Mouse (Mus musculus): ENCODE measurements at regions not wholly inside any gene's neighbourhood (a gene's known extent, or its start where the extent isn't known, plus 50 kb on each side); places are given as distances from the start of the nearest gene placed in this dataset.
"Not testable (repeated sequence)": the region's sequence is repeated elsewhere in the genome, so short reads cannot be mapped to it uniquely, and the experiment has no call there.

DNA sequence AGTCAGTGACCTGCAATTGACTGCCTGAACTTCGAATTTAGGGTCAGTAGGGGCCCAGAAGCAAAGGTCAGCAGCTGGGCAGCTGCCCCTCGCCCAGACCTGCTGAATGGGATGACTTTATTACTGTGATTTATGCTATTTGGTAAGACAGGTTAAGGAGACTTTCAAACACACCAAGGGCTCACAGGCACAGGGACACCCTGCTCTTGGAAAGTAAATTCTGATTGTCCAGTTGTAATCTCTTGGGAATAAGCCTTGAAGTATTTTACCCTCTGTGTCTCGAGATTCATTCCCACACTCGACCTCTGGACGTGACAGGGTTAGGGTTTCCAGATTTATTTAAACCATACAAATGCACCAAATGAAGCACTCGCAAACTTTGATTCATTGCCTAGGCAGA, 672.4 kb upstream of the Nr2f1 start:
- Histone ChIP-seq H3K27me3 (replicated peaks; ENCODE audit: control insufficient read depth, insufficient read depth, low read length) (no peaks in the 10 kb centered on the region), H3K4me3 (ENCODE audit: low read depth, low read length) (no peak overlapping the region), H3K27ac (ENCODE audit: low read depth) (no peak overlapping the region), H3K4me1 (replicated peaks; ENCODE audit: control insufficient read depth, insufficient read depth, low read length) (peaks cover 8% of the 10 kb centered on the region; the same call in 1 of the 2 replicates), H3K9ac (ENCODE audit: low read length) (no peak overlapping the region), H3K36me3 (ENCODE audit: control insufficient read depth, insufficient read depth, low read length) (no peaks in the 10 kb centered on the region), H3K9me3 (ENCODE audit: control insufficient read depth, low read length) (no peaks in the 10 kb centered on the region), H3K4me2 (ENCODE audit: low read length) (no peak overlapping the region)
- WGBS, result 22% methylated on average over 6 of the region's 6 CpGs
- no peak for DNase-seq (ENCODE audit: low spot score)
- no peak for ATAC-seq (replicated peaks; ENCODE audit: low FRiP score, low TSS enrichment, low read depth)

- DNase-seq (ENCODE audit: low spot score) (no peak), ATAC-seq (replicated peaks; ENCODE audit: low FRiP score, low TSS enrichment, low read depth) (no peak)
- H3K9me3 ChIP-seq (ENCODE audit: control insufficient read depth, low read length), result no peaks in the 10 kb centered on the region
- no peak overlapping the region for H3K4me2 ChIP-seq (ENCODE audit: low read length)
- H3K27me3 ChIP-seq (replicated peaks; ENCODE audit: control insufficient read depth, insufficient read depth, low read length), result no peaks in the 10 kb centered on the region
- H3K4me1 ChIP-seq (replicated peaks; ENCODE audit: control insufficient read depth, insufficient read depth, low read length), result peaks cover 8% of the 10 kb centered on the region; the same call in 1 of the 2 replicates
- H3K9ac ChIP-seq (ENCODE audit: low read length), result no peak overlapping the region
- H3K36me3 ChIP-seq (ENCODE audit: control insufficient read depth, insufficient read depth, low read length), result no peaks in the 10 kb centered on the region
- H3K27ac ChIP-seq (ENCODE audit: low read depth), result no peak overlapping the region
- no peak overlapping the region for H3K4me3 ChIP-seq (ENCODE audit: low read depth, low read length)
- 17% methylated on average over 2 of the region's 2 CpGs for WGBS
Observed at GRCm38 (mm10) chr13:78871254-78871653, 671.7 kb upstream of the Nr2f1 start.

- not testable (repeated sequence) for H3K9me3 ChIP-seq (ENCODE audit: control insufficient read depth, low read length); H3K4me2 ChIP-seq (ENCODE audit: low read length); H3K4me1 ChIP-seq (replicated peaks; ENCODE audit: control insufficient read depth, insufficient read depth, low read length); H3K9ac ChIP-seq (ENCODE audit: low read length); ATAC-seq (replicated peaks; ENCODE audit: low FRiP score, low TSS enrichment, low read depth); H3K27me3 ChIP-seq (replicated peaks; ENCODE audit: control insufficient read depth, insufficient read depth, low read length); H3K4me3 ChIP-seq (ENCODE audit: low read depth, low read length); H3K36me3 ChIP-seq (ENCODE audit: control insufficient read depth, insufficient read depth, low read length); DNase-seq (ENCODE audit: low spot score); H3K27ac ChIP-seq (ENCODE audit: low read depth)
- WGBS, result 90% methylated on average over 4 of the region's 4 CpGs
Observed at GRCm38 (mm10) chr13:78824357-78824756, 624.8 kb upstream of the Nr2f1 start.

DNA sequence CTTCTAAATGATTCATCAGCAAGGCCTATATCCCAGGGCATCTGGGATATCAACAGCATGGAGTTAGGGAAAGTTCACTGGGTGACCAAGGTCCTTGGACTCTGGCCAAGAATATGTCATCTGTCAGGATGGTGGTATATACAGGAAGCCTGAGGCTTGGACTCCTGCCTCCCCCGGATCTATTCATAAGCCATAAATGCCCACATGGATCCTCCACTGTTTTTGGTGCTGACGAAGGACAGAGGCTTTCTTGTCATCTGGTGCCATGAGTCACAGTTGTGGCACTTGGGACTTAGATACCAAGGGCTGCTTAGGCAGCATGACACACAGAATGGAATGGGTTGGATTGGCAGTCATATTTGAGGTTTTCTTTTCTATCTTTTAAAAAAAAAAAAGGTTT, 610.1 kb upstream of the Nr2f1 start:
- WGBS, result 42% methylated on average over 2 of the region's 2 CpGs
- H3K9ac ChIP-seq (ENCODE audit: low read length), result no peak overlapping the region
- no peak overlapping the region for H3K27ac ChIP-seq (ENCODE audit: low read depth)
- ATAC-seq (replicated peaks; ENCODE audit: low FRiP score, low TSS enrichment, low read depth) (0 out of 2 replicates have a peak, but pooled peaks have one; percentile 53), DNase-seq (ENCODE audit: low spot score) (no peak)
- no peaks in the 10 kb centered on the region for H3K9me3 ChIP-seq (ENCODE audit: control insufficient read depth, low read length)
- no peaks in the 10 kb centered on the region for H3K36me3 ChIP-seq (ENCODE audit: control insufficient read depth, insufficient read depth, low read length)
- no peak overlapping the region for H3K4me3 ChIP-seq (ENCODE audit: low read depth, low read length)
- H3K4me2 ChIP-seq (ENCODE audit: low read length), result no peak overlapping the region
- no peaks in the 10 kb centered on the region for H3K27me3 ChIP-seq (replicated peaks; ENCODE audit: control insufficient read depth, insufficient read depth, low read length)
- H3K4me1 ChIP-seq (replicated peaks; ENCODE audit: control insufficient read depth, insufficient read depth, low read length), result no peaks in the 10 kb centered on the region

DNA sequence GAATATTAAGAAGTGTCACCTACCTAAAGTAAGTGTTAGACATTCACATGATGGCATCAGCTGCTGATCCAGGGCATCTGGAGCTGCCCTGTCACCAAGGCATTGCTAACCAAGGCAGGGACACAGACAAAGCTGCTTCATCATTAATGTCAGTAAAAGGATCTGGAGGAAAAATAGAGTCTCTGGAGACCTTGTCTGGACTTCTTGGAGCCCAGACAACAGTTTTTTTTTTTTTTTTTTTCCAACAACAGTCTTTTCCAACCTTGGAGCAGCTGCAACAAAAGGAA, 603.2 kb upstream of the Nr2f1 start:
- no peak overlapping the region for H3K27ac ChIP-seq (ENCODE audit: low read depth)
- DNase-seq (ENCODE audit: low spot score) (no peak), ATAC-seq (replicated peaks; ENCODE audit: low FRiP score, low TSS enrichment, low read depth) (no peak)
- no peak overlapping the region for H3K4me3 ChIP-seq (ENCODE audit: low read depth, low read length)
- H3K4me1 ChIP-seq (replicated peaks; ENCODE audit: control insufficient read depth, insufficient read depth, low read length), result no peaks in the 10 kb centered on the region
- no peaks in the 10 kb centered on the region for H3K27me3 ChIP-seq (replicated peaks; ENCODE audit: control insufficient read depth, insufficient read depth, low read length)
- H3K9ac ChIP-seq (ENCODE audit: low read length), result no peak overlapping the region
- no peaks in the 10 kb centered on the region for H3K36me3 ChIP-seq (ENCODE audit: control insufficient read depth, insufficient read depth, low read length)
- no peaks in the 10 kb centered on the region for H3K9me3 ChIP-seq (ENCODE audit: control insufficient read depth, low read length)
- no peak overlapping the region for H3K4me2 ChIP-seq (ENCODE audit: low read length)

DNA sequence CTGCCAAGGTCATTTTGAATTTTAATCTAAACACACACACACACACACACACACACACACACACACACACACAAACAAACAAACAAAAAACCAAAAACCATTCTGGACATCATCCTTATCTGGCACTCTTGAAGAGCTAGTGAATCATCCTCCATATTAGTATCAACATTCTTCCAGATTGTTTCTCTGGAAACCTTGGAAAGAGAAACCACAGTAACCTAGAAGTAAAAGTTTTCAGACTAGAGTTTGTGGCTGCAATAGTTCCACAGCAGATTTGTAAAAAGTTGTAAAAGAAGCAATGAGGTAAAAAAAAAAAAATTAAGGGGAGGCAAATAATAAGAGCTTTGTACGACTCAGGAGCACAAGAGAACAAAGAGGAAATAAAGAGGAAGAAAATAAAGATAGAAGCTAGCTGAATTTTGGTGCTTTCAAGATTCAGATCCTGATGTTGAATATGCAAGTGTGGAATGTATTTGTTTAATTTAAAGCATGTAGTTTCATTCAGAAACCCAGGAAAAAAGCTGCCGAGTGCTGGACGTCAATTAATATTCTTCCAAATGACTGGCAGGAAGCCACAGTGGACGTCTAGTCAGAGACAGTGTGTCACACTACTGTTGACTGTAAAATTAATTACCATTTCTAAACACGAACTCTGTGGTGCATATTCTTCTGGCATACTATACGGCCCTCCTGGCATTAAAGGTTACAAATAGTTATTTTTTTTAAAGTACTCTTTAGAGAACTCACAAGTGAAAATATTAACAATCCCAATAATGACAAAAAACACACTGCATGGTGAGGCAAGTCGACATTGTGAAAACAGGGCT, 602.7 kb upstream of the Nr2f1 start:
- no peak overlapping the region for H3K27ac ChIP-seq (ENCODE audit: low read depth)
- H3K36me3 ChIP-seq (ENCODE audit: control insufficient read depth, insufficient read depth, low read length), result no peaks in the 10 kb centered on the region
- no peak overlapping the region for H3K9ac ChIP-seq (ENCODE audit: low read length)
- no peaks in the 10 kb centered on the region for H3K9me3 ChIP-seq (ENCODE audit: control insufficient read depth, low read length)
- H3K4me2 ChIP-seq (ENCODE audit: low read length), result no peak overlapping the region
- no peaks in the 10 kb centered on the region for H3K27me3 ChIP-seq (replicated peaks; ENCODE audit: control insufficient read depth, insufficient read depth, low read length)
- 53% methylated on average over 7 of the region's 7 CpGs for WGBS
- H3K4me3 ChIP-seq (ENCODE audit: low read depth, low read length), result no peak overlapping the region
- H3K4me1 ChIP-seq (replicated peaks; ENCODE audit: control insufficient read depth, insufficient read depth, low read length), result no peaks in the 10 kb centered on the region
- no peak for DNase-seq (ENCODE audit: low spot score)
- ATAC-seq (replicated peaks; ENCODE audit: low FRiP score, low TSS enrichment, low read depth), result no peak

DNA sequence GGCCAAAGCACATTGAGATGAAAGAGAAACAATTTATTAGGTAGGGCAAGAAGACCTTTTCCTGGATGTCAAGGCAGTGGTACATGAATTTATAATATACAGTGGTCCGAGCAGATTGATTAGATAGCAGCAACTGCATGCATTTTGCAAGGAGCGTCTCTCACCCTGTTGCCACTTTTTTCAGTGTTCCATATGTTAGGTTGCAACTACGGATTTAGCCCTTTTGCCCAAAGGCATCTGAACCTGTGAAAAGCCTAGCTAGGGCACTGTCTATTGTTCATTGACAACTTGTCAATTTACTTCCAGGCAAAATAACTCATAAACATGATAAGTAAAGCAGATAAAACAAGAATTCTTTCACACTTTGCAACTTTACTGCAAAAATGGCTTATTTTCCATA, 600.1 kb upstream of the Nr2f1 start:
- ATAC-seq (replicated peaks; ENCODE audit: low FRiP score, low TSS enrichment, low read depth) (no peak), DNase-seq (ENCODE audit: low spot score) (no peak)
- H3K27me3 ChIP-seq (replicated peaks; ENCODE audit: control insufficient read depth, insufficient read depth, low read length), result no peaks in the 10 kb centered on the region
- no peaks in the 10 kb centered on the region for H3K9me3 ChIP-seq (ENCODE audit: control insufficient read depth, low read length)
- no peak overlapping the region for H3K4me3 ChIP-seq (ENCODE audit: low read depth, low read length)
- H3K27ac ChIP-seq (ENCODE audit: low read depth), result no peak overlapping the region
- no peaks in the 10 kb centered on the region for H3K4me1 ChIP-seq (replicated peaks; ENCODE audit: control insufficient read depth, insufficient read depth, low read length)
- WGBS, result 74% methylated on average over 3 of the region's 3 CpGs
- H3K9ac ChIP-seq (ENCODE audit: low read length), result no peak overlapping the region
- no peak overlapping the region for H3K4me2 ChIP-seq (ENCODE audit: low read length)
- H3K36me3 ChIP-seq (ENCODE audit: control insufficient read depth, insufficient read depth, low read length), result no peaks in the 10 kb centered on the region

DNA sequence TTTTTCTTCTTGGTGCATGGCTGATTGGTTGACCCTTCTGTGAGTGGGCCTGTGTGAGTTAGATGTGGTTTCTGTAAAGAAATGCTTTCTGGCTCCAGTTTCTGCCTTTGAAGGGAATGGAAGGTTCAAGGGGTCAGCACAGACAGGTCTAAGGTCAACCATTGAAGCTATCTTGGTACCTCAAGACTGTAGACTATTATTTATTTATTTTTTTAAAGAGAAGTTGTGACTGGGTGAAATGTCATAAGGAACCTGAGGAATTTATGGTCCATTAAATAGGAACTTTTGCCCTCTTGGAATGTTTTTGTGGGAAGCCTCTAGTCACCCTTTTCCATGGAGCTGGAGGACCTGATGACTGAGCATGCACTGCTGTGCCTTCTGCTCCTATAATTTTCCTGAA, 595.7 kb upstream of the Nr2f1 start:
- no peak overlapping the region for H3K27ac ChIP-seq (ENCODE audit: low read depth)
- H3K4me3 ChIP-seq (ENCODE audit: low read depth, low read length), result no peak overlapping the region
- no peak overlapping the region for H3K9ac ChIP-seq (ENCODE audit: low read length)
- H3K4me2 ChIP-seq (ENCODE audit: low read length), result no peak overlapping the region
- no peaks in the 10 kb centered on the region for H3K9me3 ChIP-seq (ENCODE audit: control insufficient read depth, low read length)
- no peak for ATAC-seq (replicated peaks; ENCODE audit: low FRiP score, low TSS enrichment, low read depth)
- no peak for DNase-seq (ENCODE audit: low spot score)
- H3K27me3 ChIP-seq (replicated peaks; ENCODE audit: control insufficient read depth, insufficient read depth, low read length), result no peaks in the 10 kb centered on the region
- H3K4me1 ChIP-seq (replicated peaks; ENCODE audit: control insufficient read depth, insufficient read depth, low read length), result no peaks in the 10 kb centered on the region
- H3K36me3 ChIP-seq (ENCODE audit: control insufficient read depth, insufficient read depth, low read length), result no peaks in the 10 kb centered on the region

- ATAC-seq (replicated peaks; ENCODE audit: low FRiP score, low TSS enrichment, low read depth), result no peak
- no peak overlapping the region for H3K4me2 ChIP-seq (ENCODE audit: low read length)
- no peak overlapping the region for H3K4me3 ChIP-seq (ENCODE audit: low read depth, low read length)
- H3K27me3 ChIP-seq (replicated peaks; ENCODE audit: control insufficient read depth, insufficient read depth, low read length), result no peaks in the 10 kb centered on the region
- DNase-seq (ENCODE audit: low spot score), result no peak
- H3K9me3 ChIP-seq (ENCODE audit: control insufficient read depth, low read length), result no peaks in the 10 kb centered on the region
- H3K4me1 ChIP-seq (replicated peaks; ENCODE audit: control insufficient read depth, insufficient read depth, low read length), result peaks cover 3% of the 10 kb centered on the region; the same call in 1 of the 2 replicates
- H3K27ac ChIP-seq (ENCODE audit: low read depth), result no peak overlapping the region
- H3K9ac ChIP-seq (ENCODE audit: low read length), result no peak overlapping the region
- WGBS, result 20% methylated on average over 2 of the region's 2 CpGs
- H3K36me3 ChIP-seq (ENCODE audit: control insufficient read depth, insufficient read depth, low read length), result no peaks in the 10 kb centered on the region
Observed at GRCm38 (mm10) chr13:78784285-78784684, 584.7 kb upstream of the Nr2f1 start.
